Comparison of ENCODE assay signal across 14 mouse cellular contexts in the genomic region with DNA sequence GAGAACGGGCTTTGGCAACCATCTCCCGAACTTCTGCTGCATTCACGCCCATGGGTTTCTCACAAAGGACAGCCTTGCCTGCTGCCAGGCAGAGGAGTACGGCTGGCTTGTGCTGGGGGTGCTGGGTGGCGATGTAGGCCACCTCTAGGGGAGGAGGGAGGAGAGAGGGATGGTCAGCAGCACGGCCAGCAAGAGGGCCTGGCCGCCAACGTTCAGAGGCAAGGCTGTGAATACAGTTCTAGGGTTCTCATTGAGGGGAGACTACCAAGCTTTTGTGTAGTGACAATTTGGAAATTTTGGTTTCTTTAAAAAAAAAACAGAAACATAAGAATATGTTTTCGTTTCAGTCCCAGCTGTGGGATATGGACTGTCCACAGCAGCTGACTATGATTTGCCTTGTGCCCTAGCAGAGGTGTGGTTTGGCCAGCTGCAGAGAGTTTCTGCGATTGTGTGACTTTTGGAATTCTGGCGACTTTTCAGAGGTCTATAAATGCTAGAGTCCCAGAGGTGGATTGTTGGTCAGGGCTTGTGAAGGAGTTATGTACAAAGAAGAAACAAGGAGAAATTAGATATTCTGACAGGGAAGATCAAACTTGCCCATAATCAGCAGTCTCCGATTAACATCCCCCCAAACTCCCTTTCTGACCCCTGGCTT. TPM values are rescaled to one million over a fixed set of nuclear protein-coding genes. Genes with fewer than 3 reads are reported as not detected.
A peak's percentile ranks its signal among the peaks of the same experiment; 100 is the strongest.
DNase-seq lines count a peak whose midpoint lies in the region; ATAC-seq and TF ChIP-seq lines count a peak whose summit lies in the region.
"Had no signal": no experiment of that assay in that cellular context is flagged by ENCODE, and none has a peak within 500 bp of the region (broad histone marks: within the 10 kb centered on the region; RNA-seq: fewer than 3 reads in every experiment).

A gene (minus strand): TSS at position 51 of the 655 bp plus-strand sequence.

- H3K4me3 ChIP-seq in liver, adult 2 months (ENCODE audit: insufficient read depth, low read depth, low read length): peak within 1 kb of the TSS; percentile 76
- H3K4me3 ChIP-seq in embryonic facial prominence, embryonic 13.5 days: no peak within 1 kb of the TSS
- H3K4me3 ChIP-seq in liver, embryonic 15.5 days (replicated peaks): no peak within 1 kb of the TSS

- peak within 1 kb of the TSS; percentile 94 for H3K27ac ChIP-seq in liver, adult 2 months (replicated peaks; ENCODE audit: insufficient read depth, low read depth, low read length)
- H3K27ac ChIP-seq in embryonic facial prominence, embryonic 13.5 days: peak within 1 kb of the TSS; percentile 22; the same call in 1 of the 2 replicates
- H3K27ac ChIP-seq in liver, embryonic 15.5 days (replicated peaks): no peak within 1 kb of the TSS

- peak; percentile 28 for DNase-seq in cerebellum, adult 11-12 months
- DNase-seq in cerebellum, postnatal 10 days: no peak
- peak; percentile 96 for DNase-seq in liver, adult 2 months (ENCODE audit: extremely low read depth, low read depth, low spot score)
- no peak for DNase-seq in liver
- no peak for DNase-seq in thymus, postnatal 25 days
- DNase-seq in gastrocnemius, postnatal 10 days: no peak
- DNase-seq: kidney, adult 9 months; layer of hippocampus, postnatal 36 days had no signal

- no peak for TF ChIP-seq POLR2A in liver, adult 2 months (IDR thresholded peaks at IDR 0.05; ENCODE audit: extremely low read depth, insufficient read depth, low read length)

- peaks cover 40% of the 10 kb centered on the region for H3K4me1 ChIP-seq in liver, adult 2 months (ENCODE audit: control insufficient read depth, insufficient read depth, low read length)
- peaks cover 27% of the 10 kb centered on the region for H3K4me1 ChIP-seq in embryonic facial prominence, embryonic 13.5 days
- peaks cover 70% of the 10 kb centered on the region for H3K4me1 ChIP-seq in liver, embryonic 15.5 days (replicated peaks)

- peaks cover 9% of the 10 kb centered on the region; the same call in 1 of the 2 replicates for H3K79me2 ChIP-seq in liver, adult 2 months (ENCODE audit: control insufficient read depth, insufficient read depth, low read length)

- no peaks in the 10 kb centered on the region for H3K9me3 ChIP-seq in embryonic facial prominence, embryonic 13.5 days
- no peaks in the 10 kb centered on the region for H3K9me3 ChIP-seq in liver, embryonic 15.5 days (replicated peaks)
- H3K9me3 ChIP-seq: stomach, embryonic 15.5 days had no signal

- no peak for ATAC-seq in embryonic facial prominence, embryonic 13.5 days (ENCODE audit: insufficient number of reproducible peaks, insufficient read depth, low FRiP score, low TSS enrichment, low read depth)
- no peak for ATAC-seq in liver, embryonic 15.5 days (ENCODE audit: insufficient read depth)
- ATAC-seq: Patski had no signal

- TF ChIP-seq CTCF in liver, adult 2 months (IDR thresholded peaks at IDR 0.05; ENCODE audit: low read depth, low read length): no peak

- peaks cover 13% of the 10 kb centered on the region; the same call in 1 of the 2 replicates for H3K36me3 ChIP-seq in liver, adult 2 months (ENCODE audit: control insufficient read depth, insufficient read depth, low read length)
- H3K36me3 ChIP-seq in embryonic facial prominence, embryonic 13.5 days: peaks cover 2% of the 10 kb centered on the region; the same call in 1 of the 2 replicates
- no peaks in the 10 kb centered on the region for H3K36me3 ChIP-seq in liver, embryonic 15.5 days (replicated peaks)
- H3K36me3 ChIP-seq: stomach, embryonic 15.5 days had no signal

- 39% methylated on average over 12 of the region's 12 CpGs for WGBS in liver, adult 2 months
- WGBS in embryonic facial prominence, embryonic 13.5 days: 78% methylated on average over 12 of the region's 12 CpGs
- WGBS in liver, embryonic 15.5 days (ENCODE audit: insufficient replicate concordance): 77% methylated on average over 12 of the region's 12 CpGs

- peak within 1 kb of the TSS; percentile 87 for H3K9ac ChIP-seq in liver, adult 2 months (ENCODE audit: low read depth, low read length)
- H3K9ac ChIP-seq in embryonic facial prominence, embryonic 13.5 days: no peak within 1 kb of the TSS
- no peak within 1 kb of the TSS for H3K9ac ChIP-seq in liver, embryonic 15.5 days
- H3K9ac ChIP-seq: stomach, embryonic 15.5 days had no signal

- no peak within 1 kb of the TSS for H3K4me2 ChIP-seq in embryonic facial prominence, embryonic 13.5 days
- H3K4me2 ChIP-seq in liver, embryonic 15.5 days: peak within 1 kb of the TSS; percentile 76; the same call in 1 of the 2 replicates

- H3K27me3 ChIP-seq in liver, adult 2 months (ENCODE audit: control insufficient read depth, insufficient read depth, low read length): no peaks in the 10 kb centered on the region
- no peaks in the 10 kb centered on the region for H3K27me3 ChIP-seq in embryonic facial prominence, embryonic 13.5 days
- no peaks in the 10 kb centered on the region for H3K27me3 ChIP-seq in liver, embryonic 15.5 days
- H3K27me3 ChIP-seq: Patski; stomach, embryonic 15.5 days had no signal

RNA-seq across cellular contexts. Expression of the gene that starts here (rescaled TPM):
- 1.3 and 5.7 TPM in 2 replicates for total RNA-seq in liver, adult 2 months (2014; rRNA removed)
- 0.28 and 1.5 TPM in 2 replicates for polyA plus RNA-seq in liver, adult 2 months (2012; rRNA removed)
- polyA plus RNA-seq in embryonic facial prominence, embryonic 13.5 days (2015; fragmentation: Nextera tagmentation; extraction: Ambion mirVana): not detected in 2 replicates
- not detected in 2 replicates for polyA plus RNA-seq in liver, embryonic 15.5 days (2015; fragmentation: Nextera tagmentation; extraction: Ambion mirVana)
- total RNA-seq in gastrocnemius, postnatal 10 days (2021): 1 to 10 TPM; 3.8 to 6.4 TPM
- polyA plus RNA-seq: heart, embryonic 16.5 days; lung, embryonic 16.5 days; Patski; stomach, embryonic 15.5 days had no signal

Comparison
In these comparisons a context has a peak if more than half of its experiments do, and no peak if none do; other contexts are left out.
1. DNase-seq: peak in cerebellum, adult 11-12 months (single experiment) and liver, adult 2 months (single experiment); none in cerebellum, postnatal 10 days (0 of 2), liver (single experiment), thymus, postnatal 25 days (single experiment) and gastrocnemius, postnatal 10 days (single experiment).